Mouse (Mus musculus): ENCODE measurements at regions not wholly inside any gene's neighbourhood (a gene's known extent, or its start where the extent isn't known, plus 50 kb on each side); places are given as distances from the start of the nearest gene placed in this dataset.

DNA sequence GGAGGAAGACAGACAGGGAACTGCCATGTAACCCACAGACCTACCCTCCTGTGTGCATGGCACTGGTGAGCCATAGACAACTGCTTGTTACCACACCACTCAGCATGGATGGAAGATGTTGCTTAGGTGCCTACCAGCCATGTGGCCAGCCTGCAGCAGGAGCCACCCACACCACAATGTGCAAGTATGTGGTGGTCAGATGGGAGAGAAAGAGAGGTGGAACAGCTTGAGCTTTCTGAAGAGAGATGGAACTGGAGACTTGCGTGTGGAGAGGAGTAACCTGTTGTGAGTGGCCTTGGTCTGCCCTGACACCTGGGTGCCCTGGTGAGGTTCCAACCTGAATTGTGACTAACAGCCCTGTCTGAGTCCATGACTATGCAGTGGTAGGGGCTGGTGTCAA, 50.4 kb upstream of the Nkx2-2 start:
- intact Hi-C loops (cut with DNase I), result no loop called here
- DNase-seq, result no peak

Data from left cerebral cortex, postnatal 4 days (tissue).